Mouse (Mus musculus) liver, embryonic 14.5 days (tissue): Measurements from ENCODE around the gene Slc39a5. TPM values are rescaled to one million over a fixed set of nuclear protein-coding genes. Genes with fewer than 3 reads are reported as not detected.

Source experiments
- ATAC-seq: fragments of 200-750 bp; cut with Nextera tagmentation; 2 replicates; pipeline ENCODE4 v1.8.0; 2017; ENCODE audit warnings: moderate number of reproducible peaks, mild to moderate bottlenecking, moderate library complexity; ENCODE audit not compliant: insufficient read depth
- DNase-seq, 3 experiments: peaks; one replicate each; pipeline ENCODE4 v3.0.0-alpha.2; 2012 to 2013; ENCODE audit warnings: low read depth in 3 of 3, low spot score in 3 of 3
- H3K27ac ChIP-seq: fragments of 300-500 bp; sonication (generic); 2 replicates; pipeline ENCODE4 v1.5.1; 2014; ENCODE audit warnings: moderate library complexity, mild to moderate bottlenecking, control low read depth, inconsistent platforms
- H3K27me3 ChIP-seq: fragments of 300-500 bp; sonication (generic); 2 replicates; pipeline ENCODE4 v1.6.1; 2014; ENCODE audit warnings: mild to moderate bottlenecking, low read length, moderate library complexity; ENCODE audit not compliant: control insufficient read depth, insufficient read depth
- H3K36me3 ChIP-seq: fragments of 300-500 bp; sonication (generic); replicated peaks from 2 replicates; pipeline ENCODE4 v1.6.1; 2014; ENCODE audit warnings: low read depth; ENCODE audit not compliant: control insufficient read depth, insufficient read depth
- H3K4me1 ChIP-seq, 2 experiments: fragments of 200-500 bp in 1 of 2; fragments of 300-500 bp in 1 of 2; sonication (generic) in 1 of 2; replicated peaks; 2 replicates each; pipeline ENCODE4 v1.6.1; 2012 to 2014; ENCODE audit warnings: antibody characterized with exemption in 1 of 2, inconsistent platforms in 1 of 2, low read length in 1 of 2; ENCODE audit not compliant: control insufficient read depth in 2 of 2, insufficient read depth in 2 of 2
- H3K4me2 ChIP-seq: fragments of 300-500 bp; sonication (generic); 2 replicates; pipeline ENCODE4 v1.6.1; 2014; ENCODE audit warnings: low read depth, mild to moderate bottlenecking, control low read depth, moderate library complexity
- H3K4me3 ChIP-seq, 2 experiments: fragments of 200-500 bp in 1 of 2; fragments of 300-500 bp in 1 of 2; sonication (generic) in 1 of 2; 2 replicates each; pipeline ENCODE4 v1.5.1; 2012 to 2014; ENCODE audit warnings: low read depth in 2 of 2, low read length in 2 of 2, mild to moderate bottlenecking in 2 of 2, control low read depth in 1 of 2, inconsistent platforms in 1 of 2, moderate library complexity in 1 of 2; ENCODE audit not compliant: insufficient read depth in 1 of 2
- H3K9ac ChIP-seq: fragments of 300-500 bp; sonication (generic); replicated peaks from 2 replicates; pipeline ENCODE4 v1.6.1; 2014; ENCODE audit warnings: mild to moderate bottlenecking, control low read depth, moderate library complexity
- H3K9me3 ChIP-seq: fragments of 300-500 bp; sonication (generic); 2 replicates; pipeline ENCODE4 v1.6.1; 2016; ENCODE audit warnings: low read length, mixed read lengths; ENCODE audit not compliant: control insufficient read depth
- CTCF ChIP-seq: IDR thresholded peaks from 2 replicates; pipeline ENCODE4 v1.5.1; 2016; ENCODE audit warnings: antibody characterized with exemption, low read depth, control low read depth
- EP300 ChIP-seq: IDR thresholded peaks from 2 replicates; pipeline ENCODE4 v1.6.1; 2016; ENCODE audit warnings: antibody characterized with exemption, low read depth
- WGBS: fragments of 180-500 bp; shearing (Covaris S2); extraction: QIAGEN DNeasy Blood & Tissue Kit; methylation state at CpG from one replicate; pipeline ENCODE4 v1.1.7; 2014; ENCODE audit not compliant: insufficient replicate concordance; 5-methylcytosine and 5-hydroxymethylcytosine counted together
- polyA plus RNA-seq, 2 experiments: library from polyadenylated mRNA; depleted of rRNA in 1 of 2; stranded (reverse) in 1 of 2; unstranded in 1 of 2; fragments of >200 nt; fragmentation: Nextera tagmentation in 1 of 2; extraction: Ambion mirVana in 1 of 2; gene quantifications; 2 replicates each; pipeline versions ENCODE4 v1.2.1 to v1.2.3; 2012 to 2014

Gene Slc39a5
- polyA plus RNA-seq, 2 experiments: 33.0 to 37.6 TPM

DNA sequence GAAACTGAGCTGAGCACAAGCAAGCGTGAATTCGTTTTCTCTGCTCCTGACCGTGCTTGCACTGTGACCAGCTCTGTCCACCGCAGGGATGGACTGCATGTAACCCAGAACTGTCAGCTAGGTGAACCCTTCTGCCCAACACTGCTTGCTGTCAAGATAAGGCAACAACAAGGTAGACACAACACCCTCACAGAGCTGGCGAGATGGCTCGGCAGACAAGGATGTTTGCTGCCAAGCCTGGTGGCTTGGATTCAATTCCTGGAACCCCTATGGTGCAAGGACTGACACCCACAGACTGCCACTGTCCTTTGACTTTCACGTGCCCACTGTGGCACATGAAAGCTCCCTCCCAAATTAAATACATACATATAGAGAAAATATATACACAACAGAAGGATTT lies 2.9 kb upstream of the Slc39a5 start:
- no peak for TF ChIP-seq CTCF
- no peak for TF ChIP-seq EP300
- Histone ChIP-seq H3K27ac (no peak overlapping the region), H3K9me3 (no peaks in the 10 kb centered on the region), H3K4me1 (peaks cover 0 to 5% of the 10 kb centered on the region in 2 experiments; a peak in 1 of 4 replicates), H3K4me3 (no peak overlapping the region), H3K9ac (no peak overlapping the region), H3K4me2 (no peak overlapping the region), H3K36me3 (no peaks in the 10 kb centered on the region; the same call in 1 of the 2 replicates), H3K27me3 (no peaks in the 10 kb centered on the region)
- WGBS: 74% methylated on average over 7 of the region's 7 CpGs
- ATAC-seq (no peak), DNase-seq (no peak)

DNA sequence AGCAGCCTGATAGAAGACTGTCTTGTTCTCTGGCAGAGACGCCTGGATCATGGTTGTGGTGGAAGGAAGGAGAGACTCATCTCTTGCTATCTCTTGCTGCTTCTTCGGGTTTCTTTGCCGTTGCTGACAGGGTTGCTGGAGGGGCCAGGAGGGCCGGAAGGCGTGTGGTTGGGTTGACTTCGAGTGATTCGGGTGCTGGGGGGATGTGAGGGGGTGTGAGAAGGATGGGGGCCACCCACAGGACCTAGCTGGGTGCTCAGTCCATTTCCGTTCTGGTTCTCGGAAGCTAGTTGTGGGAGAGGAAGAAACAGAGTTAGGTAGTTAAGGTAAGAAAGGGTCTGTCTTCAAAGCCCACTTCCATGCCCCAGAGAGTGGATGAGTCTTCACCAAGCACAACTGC lies 609 bp upstream of the Slc39a5 start:
- Histone ChIP-seq H3K27me3 (no peaks in the 10 kb centered on the region), H3K27ac (no peak overlapping the region), H3K4me2 (no peak overlapping the region), H3K9ac (no peak overlapping the region), H3K4me1 (no peaks in the 10 kb centered on the region), H3K9me3 (no peaks in the 10 kb centered on the region), H3K4me3 (no peak overlapping the region), H3K36me3 (no peaks in the 10 kb centered on the region; the same call in 1 of the 2 replicates)
- ATAC-seq (no peak), DNase-seq (no peak)
- 59% methylated on average over 9 of the region's 9 CpGs for whole genome bisulfite sequencing
- no peak for TF ChIP-seq CTCF
- TF ChIP-seq EP300: no peak

DNA sequence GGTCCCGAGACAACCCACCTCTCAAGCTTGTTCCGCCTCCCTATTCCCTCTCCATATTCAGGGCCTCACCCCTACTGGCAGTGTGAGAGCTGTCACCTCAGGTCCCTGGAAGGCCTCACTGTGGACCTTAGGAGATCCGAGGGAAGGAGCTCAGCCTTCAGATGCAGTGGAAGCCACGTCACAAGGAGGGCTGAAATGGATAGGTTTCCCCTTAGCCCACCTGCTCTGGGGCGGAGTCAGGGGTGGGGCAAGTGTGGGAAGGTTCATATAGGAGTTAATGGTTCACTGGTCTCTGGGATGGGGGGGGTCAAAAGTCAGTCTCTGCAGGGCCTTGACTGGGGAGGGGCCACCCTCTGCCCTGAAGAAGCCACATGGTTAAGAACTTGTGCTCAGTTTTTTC lies 691 bp downstream of the Slc39a5 start:
- no peaks in the 10 kb centered on the region for H3K9me3 ChIP-seq
- ATAC-seq (peak; percentile 30; the same call in 1 of the 2 replicates), DNase-seq (no peak)
- H3K27ac ChIP-seq: no peak overlapping the region
- no peak overlapping the region for H3K9ac ChIP-seq
- no peak for TF ChIP-seq CTCF
- no peak for TF ChIP-seq EP300
- peak overlapping the region; percentile 39 for H3K4me2 ChIP-seq
- WGBS: 40% methylated on average over 5 of the region's 5 CpGs
- peak overlapping the region; percentile 43 to 46 for H3K4me3 ChIP-seq
- no peaks in the 10 kb centered on the region for H3K27me3 ChIP-seq
- H3K4me1 ChIP-seq: no peaks in the 10 kb centered on the region; a peak in 1 of 4 replicates
- H3K36me3 ChIP-seq: no peaks in the 10 kb centered on the region

DNA sequence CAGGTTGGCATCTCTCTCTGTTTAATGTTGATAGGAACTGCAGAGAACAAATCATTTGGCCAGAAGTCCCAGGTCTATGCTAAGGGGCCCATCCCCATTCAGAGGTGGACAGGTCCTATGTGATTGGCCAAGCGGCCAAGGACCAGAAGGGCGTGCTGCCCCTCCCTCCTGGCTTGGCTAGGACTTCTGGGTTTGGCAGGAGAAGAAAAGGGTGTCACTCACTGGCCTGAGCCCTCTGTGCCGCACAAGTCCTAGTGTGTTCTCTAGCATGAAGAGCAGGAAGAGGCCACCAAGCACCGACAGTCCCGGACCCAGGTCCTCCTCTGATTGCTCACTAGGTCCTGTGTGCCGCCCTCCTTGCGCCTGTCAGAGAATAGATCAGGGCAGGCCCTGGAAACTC lies 3.6 kb downstream of the Slc39a5 start:
- TF ChIP-seq EP300 (no peak), CTCF (no peak)
- no peaks in the 10 kb centered on the region; a peak in 1 of 4 replicates for H3K4me1 ChIP-seq
- 62% methylated on average over 7 of the region's 7 CpGs for WGBS
- H3K27me3 ChIP-seq: no peaks in the 10 kb centered on the region
- H3K9me3 ChIP-seq: no peaks in the 10 kb centered on the region
- H3K4me3 ChIP-seq: no peak overlapping the region
- no peaks in the 10 kb centered on the region for H3K36me3 ChIP-seq
- DNase-seq: no peak
- no peak overlapping the region for H3K9ac ChIP-seq
- H3K4me2 ChIP-seq: no peak overlapping the region
- H3K27ac ChIP-seq: no peak overlapping the region
- no peak for ATAC-seq

DNA sequence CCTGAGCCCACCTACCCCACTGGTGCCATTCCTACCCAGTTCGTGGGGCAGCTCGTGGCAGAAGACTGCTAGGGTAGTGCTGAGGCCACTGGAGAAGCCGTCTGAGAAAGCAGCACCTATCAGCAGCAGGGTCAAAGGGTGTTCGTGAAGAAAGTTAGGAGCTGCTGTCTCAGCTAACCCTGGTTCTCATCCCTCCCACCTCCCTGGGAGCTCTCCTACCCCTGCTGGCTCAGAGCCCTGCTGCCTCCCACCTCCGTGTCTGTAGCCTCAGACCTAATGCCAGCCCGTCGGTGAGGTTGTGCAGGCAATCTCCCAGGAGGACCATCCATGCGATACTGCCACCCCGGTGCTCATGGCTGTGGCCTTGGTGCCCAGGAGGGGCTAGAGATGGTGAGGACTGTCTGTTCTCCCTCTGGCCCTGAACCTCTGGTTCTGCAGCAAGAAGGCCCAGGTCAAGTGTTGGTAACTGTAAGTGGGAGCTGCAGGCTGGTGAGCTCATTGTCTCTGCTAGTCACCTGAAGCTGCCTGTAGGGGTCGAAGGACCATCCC lies 4.2 kb downstream of the Slc39a5 start:
- Histone ChIP-seq H3K4me2 (no peak overlapping the region), H3K9ac (no peak overlapping the region), H3K4me3 (no peak overlapping the region), H3K4me1 (no peaks in the 10 kb centered on the region; a peak in 1 of 4 replicates), H3K27me3 (no peaks in the 10 kb centered on the region), H3K9me3 (no peaks in the 10 kb centered on the region), H3K36me3 (no peaks in the 10 kb centered on the region), H3K27ac (no peak overlapping the region)
- WGBS: 69% methylated on average over 10 of the region's 10 CpGs
- no peak for DNase-seq
- TF ChIP-seq CTCF (no peak), EP300 (no peak)
- no peak for ATAC-seq
